Mouse (Mus musculus) heart, embryonic 16.5 days (tissue): ENCODE measurements around the gene Ccdc194. TPM values are rescaled to one million over a fixed set of nuclear protein-coding genes. Genes with fewer than 3 reads are reported as not detected.

Experiments
- ATAC-seq: fragments of 200-750 bp; cut with Nextera tagmentation; replicated peaks from 2 replicates; pipeline ENCODE4 v1.8.0; 2017; ENCODE audit warnings: moderate number of reproducible peaks; ENCODE audit not compliant: insufficient read depth, low FRiP score; ENCODE audit errors: extremely low read depth
- H3K27ac ChIP-seq: fragments of 300-500 bp; sonication (generic); 2 replicates; pipeline ENCODE4 v1.5.1; 2014; ENCODE audit warnings: mild to moderate bottlenecking, low read length, control low read depth, moderate library complexity
- H3K27me3 ChIP-seq: fragments of 300-500 bp; sonication (generic); 2 replicates; pipeline ENCODE4 v1.6.1; 2014; ENCODE audit warnings: low read length, mixed read lengths; ENCODE audit not compliant: control insufficient read depth, insufficient read depth
- H3K36me3 ChIP-seq: fragments of 300-500 bp; sonication (generic); 2 replicates; pipeline ENCODE4 v1.6.1; 2014; ENCODE audit not compliant: control insufficient read depth, insufficient read depth
- H3K4me1 ChIP-seq: fragments of 300-500 bp; sonication (generic); 2 replicates; pipeline ENCODE4 v1.6.1; 2014; ENCODE audit warnings: low read length, mixed read lengths; ENCODE audit not compliant: control insufficient read depth, insufficient read depth
- H3K4me2 ChIP-seq: fragments of 300-500 bp; sonication (generic); 2 replicates; pipeline ENCODE4 v1.6.1; 2014; ENCODE audit warnings: low read depth, mild to moderate bottlenecking, control low read depth, low read length
- H3K4me3 ChIP-seq: fragments of 300-500 bp; sonication (generic); 2 replicates; pipeline ENCODE4 v1.5.1; 2014; ENCODE audit warnings: mild to moderate bottlenecking, control low read depth, low read length
- H3K9ac ChIP-seq: fragments of 300-500 bp; sonication (generic); 2 replicates; pipeline ENCODE4 v1.6.1; 2014; ENCODE audit warnings: low read length, control low read depth
- H3K9me3 ChIP-seq: fragments of 300-500 bp; sonication (generic); replicated peaks from 2 replicates; pipeline ENCODE4 v1.6.1; 2016; ENCODE audit warnings: low read length; ENCODE audit not compliant: control insufficient read depth
- WGBS: fragments of 180-500 bp; shearing (Covaris S2); extraction: QIAGEN DNeasy Blood & Tissue Kit; methylation state at CpG from one replicate; pipeline ENCODE4 v1.1.7; 2014; 5-methylcytosine and 5-hydroxymethylcytosine counted together
- polyA plus RNA-seq: library from polyadenylated mRNA; unstranded; fragments of >200 nt; fragmentation: Nextera tagmentation; extraction: Ambion mirVana; gene quantifications from 2 replicates; pipeline ENCODE4 v1.2.1, GENCODE M21; 2015

Ccdc194 gene
- polyA plus RNA-seq, 1 experiment from 2014 or later = 0.54 TPM

DNA sequence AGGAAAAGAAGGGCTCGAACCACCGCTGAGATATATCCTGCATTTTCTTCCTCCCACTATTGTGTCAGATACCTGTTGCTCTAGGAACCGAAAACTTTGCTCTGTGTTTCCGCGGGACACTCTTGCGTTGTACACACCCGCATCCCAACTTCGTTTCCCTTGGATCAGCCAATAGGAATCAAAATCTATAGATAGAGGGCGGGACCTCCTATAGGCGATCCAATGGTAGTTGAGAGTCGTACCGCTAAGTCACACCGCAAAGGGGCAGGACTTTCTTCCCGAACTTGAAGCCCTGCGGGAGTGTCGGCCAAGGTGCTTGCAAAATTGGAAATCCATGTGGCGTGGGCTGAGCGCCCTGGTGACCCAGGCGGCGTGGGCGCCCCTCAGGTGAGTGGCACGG, 37.1 kb downstream of the Ccdc194 start:
- ATAC-seq = peak; percentile 79
- peak overlapping the region; percentile 99 for H3K4me2 ChIP-seq
- H3K4me3 ChIP-seq = peak overlapping the region; percentile 88
- under 1% methylated on average over 22 of the region's 22 CpGs for WGBS
- no peaks in the 10 kb centered on the region for H3K27me3 ChIP-seq
- H3K36me3 ChIP-seq = peaks cover 8% of the 10 kb centered on the region; the same call in 1 of the 2 replicates
- peak overlapping the region; percentile 88 for H3K9ac ChIP-seq
- H3K27ac ChIP-seq = peak overlapping the region; percentile 93
- H3K9me3 ChIP-seq = no peaks in the 10 kb centered on the region
- H3K4me1 ChIP-seq = peaks cover 15% of the 10 kb centered on the region

DNA sequence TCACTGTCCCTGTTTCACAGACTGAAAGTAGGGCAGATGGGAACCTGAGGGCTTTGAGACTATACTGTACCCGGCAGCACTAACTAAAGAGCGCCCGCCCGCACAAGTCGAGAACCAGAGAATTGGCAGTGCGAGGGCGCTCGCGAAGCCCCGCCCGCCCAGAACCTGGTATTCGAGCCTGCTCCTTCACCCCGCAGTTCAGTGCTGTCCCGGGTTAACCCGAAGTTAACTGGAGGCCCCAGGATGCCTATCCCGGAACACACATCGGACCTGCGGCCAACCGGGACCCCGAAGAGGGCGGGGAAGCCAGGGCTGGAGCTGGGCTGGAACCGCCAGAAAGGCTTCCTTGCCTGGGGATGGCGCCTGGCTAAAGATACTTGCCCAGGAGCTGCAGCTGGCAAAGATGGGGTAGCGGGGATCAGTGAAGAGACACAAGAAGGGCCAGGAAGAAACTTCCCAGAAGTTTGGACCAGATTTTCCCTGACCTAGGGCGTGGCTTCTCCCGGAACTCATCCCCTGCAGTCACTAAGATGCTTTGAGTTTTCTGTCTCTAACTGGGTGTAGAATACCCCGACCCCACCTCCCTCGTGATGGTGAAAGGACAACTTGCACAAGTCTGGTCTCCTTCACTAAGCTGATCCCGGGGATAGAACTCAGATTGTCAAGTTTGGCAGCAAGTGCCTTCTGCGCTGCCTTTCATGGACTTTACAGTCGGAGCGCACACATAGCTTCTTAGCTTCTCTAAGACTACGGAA, 37.6 kb downstream of the Ccdc194 start, which contains the start of gene Gtpbp3:
Gene Gtpbp3, plus strand, starts transcription at position 413 of the 755 bp plus-strand sequence.
- peak within 1 kb of the TSS; percentile 88 for H3K9ac ChIP-seq
- no peaks in the 10 kb centered on the region for H3K27me3 ChIP-seq
- H3K9me3 ChIP-seq = no peaks in the 10 kb centered on the region
- peak within 1 kb of the TSS; percentile 88 for H3K4me3 ChIP-seq
- under 1% methylated on average over 33 of the region's 33 CpGs for WGBS
- peak within 1 kb of the TSS; percentile 93 for H3K27ac ChIP-seq
- H3K4me2 ChIP-seq = peak within 1 kb of the TSS; percentile 99
- peaks cover 15% of the 10 kb centered on the region for H3K4me1 ChIP-seq
- H3K36me3 ChIP-seq = peaks cover 8% of the 10 kb centered on the region; the same call in 1 of the 2 replicates
- ATAC-seq = peak; percentile 40

DNA sequence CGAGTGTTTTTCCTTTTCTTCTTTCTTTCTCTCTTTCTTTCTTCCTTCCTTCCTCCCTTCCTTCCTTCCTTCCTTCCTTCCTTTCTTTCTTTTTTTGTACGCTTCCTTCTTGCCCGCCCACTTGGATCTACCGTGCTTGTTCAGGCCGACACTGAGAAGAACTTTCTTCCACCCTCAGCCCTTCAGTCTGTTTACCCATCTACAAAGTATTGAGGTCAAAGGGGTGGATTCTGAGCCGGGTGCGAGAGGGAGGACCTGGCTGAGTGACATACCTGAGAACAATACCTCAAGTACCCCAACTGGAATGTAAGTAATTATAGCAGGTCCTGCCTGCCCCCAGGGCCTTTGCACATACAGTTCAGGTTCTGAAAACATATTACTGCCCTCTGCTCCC, 39.4 kb downstream of the Ccdc194 start:
- ATAC-seq = no peak
- Histone ChIP-seq H3K36me3 (no peaks in the 10 kb centered on the region), H3K9ac (peak overlapping the region; percentile 53; the same call in 1 of the 2 replicates), H3K4me1 (peaks cover 15% of the 10 kb centered on the region), H3K27me3 (peaks cover 3% of the 10 kb centered on the region; the same call in 1 of the 2 replicates), H3K4me2 (peak overlapping the region; percentile 94), H3K9me3 (no peaks in the 10 kb centered on the region), H3K27ac (peak overlapping the region; percentile 45), H3K4me3 (peak overlapping the region; percentile 85)
- 16% methylated on average over 7 of the region's 7 CpGs for WGBS

DNA sequence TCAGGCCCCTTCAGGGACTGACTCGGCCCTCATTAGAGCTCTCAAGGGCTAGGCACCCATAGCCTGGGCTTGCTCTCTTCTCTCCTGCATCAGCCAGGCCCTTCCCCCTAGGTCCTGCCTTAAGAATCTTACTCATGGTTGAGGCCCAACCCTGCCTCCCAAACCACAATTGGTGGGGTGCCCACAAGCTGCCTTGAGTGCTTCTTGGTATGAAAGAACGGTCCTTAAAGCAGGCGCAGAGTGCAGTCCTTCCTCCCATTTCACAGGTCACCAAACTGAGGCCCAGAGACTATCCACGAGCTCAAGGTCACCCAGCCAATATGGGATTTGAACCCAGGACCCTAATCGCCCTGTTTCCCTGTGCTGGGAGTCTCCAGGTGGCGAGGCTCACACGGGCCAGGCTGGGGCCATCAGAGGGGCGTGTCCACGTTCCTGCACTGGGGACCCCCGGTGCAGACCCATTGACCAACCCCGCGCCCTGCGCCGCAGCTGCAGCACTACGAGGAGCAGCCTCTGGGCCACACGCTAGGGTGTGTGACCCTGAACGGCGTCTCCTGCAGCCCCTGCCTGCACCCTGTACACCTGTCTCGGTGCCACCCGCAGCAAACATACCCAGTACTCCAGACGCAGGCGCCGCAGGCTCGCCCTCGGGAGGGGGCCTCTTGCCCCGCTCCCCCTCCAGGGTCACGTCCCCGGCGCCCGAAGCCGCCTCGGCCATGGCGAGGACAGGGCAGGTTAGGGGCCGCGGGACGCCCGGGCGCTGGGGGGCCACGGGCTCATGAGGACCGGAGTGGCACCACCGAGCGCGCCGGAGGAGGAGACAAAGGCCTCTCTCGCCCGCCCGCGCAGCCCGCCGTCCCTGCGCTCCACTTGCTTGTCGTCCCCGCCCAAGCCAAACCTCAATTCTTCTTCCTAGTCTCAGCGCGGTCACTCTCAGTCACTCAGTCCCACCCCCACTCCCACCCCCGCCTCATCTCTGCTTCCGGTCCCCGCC, 40.1 kb downstream of the Ccdc194 start, which contains the start of gene Ano8:
Gene Ano8, minus strand, starts transcription at position 822 of the 994 bp plus-strand sequence.
- peak within 1 kb of the TSS; percentile 69 for H3K27ac ChIP-seq
- peak within 1 kb of the TSS; percentile 92 for H3K9ac ChIP-seq
- H3K9me3 ChIP-seq = no peaks in the 10 kb centered on the region
- H3K4me3 ChIP-seq = peak within 1 kb of the TSS; percentile 85
- 6% methylated on average over 56 of the region's 58 CpGs for WGBS
- no peaks in the 10 kb centered on the region for H3K36me3 ChIP-seq
- H3K27me3 ChIP-seq = peaks cover 3% of the 10 kb centered on the region; the same call in 1 of the 2 replicates
- ATAC-seq = peak; percentile 67
- H3K4me1 ChIP-seq = peaks cover 15% of the 10 kb centered on the region
- H3K4me2 ChIP-seq = peak within 1 kb of the TSS; percentile 94

DNA sequence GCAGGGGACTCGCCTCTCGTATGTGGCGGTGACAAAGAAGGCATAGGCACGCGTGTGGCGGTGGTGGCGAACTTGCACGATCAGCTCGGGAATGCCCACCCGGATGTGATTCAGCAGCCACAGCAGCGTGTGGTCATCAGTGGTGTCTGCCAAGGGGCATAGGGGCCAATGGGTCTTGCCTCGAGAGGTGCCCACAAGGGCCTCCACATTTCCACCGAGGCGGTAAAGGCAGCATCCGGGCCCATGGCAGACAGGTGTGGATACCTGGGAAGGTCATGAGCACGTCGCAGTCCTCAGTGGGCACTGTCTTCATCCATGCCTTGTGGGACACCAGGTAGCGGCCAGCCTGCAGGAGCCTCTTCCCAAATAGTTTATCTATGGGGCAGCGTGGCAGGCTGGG, 40.8 kb downstream of the Ccdc194 start:
- Histone ChIP-seq H3K9me3 (no peaks in the 10 kb centered on the region), H3K4me2 (peak overlapping the region; percentile 94), H3K27ac (no peak overlapping the region), H3K36me3 (no peaks in the 10 kb centered on the region), H3K27me3 (peaks cover 3% of the 10 kb centered on the region; the same call in 1 of the 2 replicates), H3K4me1 (peaks cover 13% of the 10 kb centered on the region), H3K9ac (no peak overlapping the region), H3K4me3 (peak overlapping the region; percentile 85)
- no peak for ATAC-seq
- 91% methylated on average over 19 of the region's 19 CpGs for WGBS

DNA sequence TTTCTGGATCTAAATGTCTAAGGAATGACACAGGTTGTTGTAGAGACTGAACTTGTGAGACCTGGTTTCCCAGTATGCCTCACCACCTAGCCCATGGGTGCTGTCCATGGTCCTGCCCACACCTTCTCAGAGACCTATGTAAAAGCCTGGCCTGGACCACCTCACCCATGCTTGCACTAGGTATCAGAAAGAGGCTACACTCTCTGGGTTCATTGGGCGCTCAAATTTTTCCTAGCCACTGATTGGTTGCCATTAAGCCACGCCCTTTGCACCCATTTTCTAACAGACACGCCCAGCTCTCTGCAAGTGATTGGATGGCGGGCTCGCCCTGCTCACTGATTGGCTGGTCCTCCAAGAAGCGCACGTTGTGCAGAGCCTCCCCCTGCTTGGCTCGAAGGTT, 41.6 kb downstream of the Ccdc194 start:
- Histone ChIP-seq H3K4me1 (peaks cover 6% of the 10 kb centered on the region), H3K9ac (no peak overlapping the region), H3K27me3 (peaks cover 5% of the 10 kb centered on the region; the same call in 1 of the 2 replicates), H3K36me3 (no peaks in the 10 kb centered on the region), H3K4me2 (no peak overlapping the region), H3K4me3 (no peak overlapping the region), H3K9me3 (no peaks in the 10 kb centered on the region), H3K27ac (no peak overlapping the region)
- no peak for ATAC-seq
- WGBS = 48% methylated on average over 8 of the region's 8 CpGs

DNA sequence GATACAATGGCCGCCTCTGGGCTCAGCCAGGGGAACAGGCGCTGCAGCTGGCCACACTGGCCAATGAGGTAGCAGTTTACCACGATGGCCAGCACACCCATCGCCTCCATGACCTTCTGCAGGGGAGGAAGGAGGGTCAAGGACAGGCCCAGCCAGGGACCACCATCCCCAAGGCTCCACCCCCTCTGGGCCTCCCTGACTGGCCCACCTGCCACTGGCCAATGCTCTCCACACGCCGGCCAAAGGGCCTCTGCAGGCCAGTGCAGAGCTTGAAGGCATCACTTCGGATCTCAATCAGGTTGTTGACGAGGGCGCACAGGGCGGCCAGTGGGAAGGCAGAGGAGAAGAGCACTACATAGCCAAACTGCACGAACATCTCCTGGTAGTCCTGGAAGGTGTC, 46.6 kb downstream of the Ccdc194 start:
- Histone ChIP-seq H3K36me3 (no peaks in the 10 kb centered on the region), H3K27me3 (peaks cover 6% of the 10 kb centered on the region; the same call in 1 of the 2 replicates), H3K4me3 (no peak overlapping the region), H3K27ac (no peak overlapping the region), H3K4me1 (peaks cover 9% of the 10 kb centered on the region), H3K9me3 (no peaks in the 10 kb centered on the region), H3K9ac (no peak overlapping the region), H3K4me2 (no peak overlapping the region)
- ATAC-seq = no peak
- whole genome bisulfite sequencing = 86% methylated on average over 11 of the region's 11 CpGs

DNA sequence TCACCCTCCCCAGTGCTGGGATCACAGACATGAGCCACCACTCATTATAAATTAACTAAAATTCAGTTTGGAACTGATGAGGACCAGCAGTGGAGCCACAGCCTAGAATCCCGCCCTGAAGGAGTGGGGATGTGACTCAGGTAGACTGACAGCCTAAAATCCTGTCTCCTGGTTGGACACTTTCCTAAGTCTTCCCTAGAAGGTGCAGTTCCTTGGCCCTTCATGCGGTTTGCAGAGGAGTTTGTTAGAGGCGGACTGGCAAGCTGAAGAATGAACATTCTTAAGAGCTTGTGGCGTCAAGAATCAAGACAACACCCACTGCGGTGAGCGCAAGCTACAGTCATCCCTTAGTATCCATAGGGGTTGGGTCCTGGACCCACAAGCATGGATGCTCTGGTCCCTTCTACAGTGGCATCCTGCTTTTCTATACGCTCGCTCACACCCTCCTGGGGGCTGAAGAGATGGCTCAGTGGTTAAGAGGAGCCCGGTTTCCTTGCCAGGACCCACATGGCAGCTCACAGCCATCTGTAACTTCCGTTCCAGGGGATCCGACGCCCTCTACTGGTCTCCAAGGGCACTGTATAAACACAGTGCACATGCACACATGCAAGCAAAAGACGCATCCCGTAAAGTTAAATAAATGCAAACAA, 48.2 kb downstream of the Ccdc194 start:
- H3K4me2 ChIP-seq = peak overlapping the region; percentile 70
- H3K9ac ChIP-seq = peak overlapping the region; percentile 71; the same call in 1 of the 2 replicates
- H3K27me3 ChIP-seq = peaks cover 6% of the 10 kb centered on the region; the same call in 1 of the 2 replicates
- WGBS = 51% methylated on average over 14 of the region's 14 CpGs
- H3K27ac ChIP-seq = no peak overlapping the region
- no peaks in the 10 kb centered on the region for H3K9me3 ChIP-seq
- peaks cover 3% of the 10 kb centered on the region for H3K36me3 ChIP-seq
- peaks cover 9% of the 10 kb centered on the region for H3K4me1 ChIP-seq
- peak overlapping the region; percentile 62 for H3K4me3 ChIP-seq
- no peak for ATAC-seq
